Mouse (Mus musculus) liver, adult 2 months (tissue): ENCODE data around the gene Bnip3. TPM values are rescaled to one million over a fixed set of nuclear protein-coding genes. Genes with fewer than 3 reads are reported as not detected.

Experiments
- DNase-seq: peaks from one replicate; pipeline ENCODE4 v3.0.0-alpha.2; 2011; ENCODE audit warnings: low read depth, low spot score; ENCODE audit errors: extremely low read depth
- H3K27ac ChIP-seq: fragments of 200-500 bp; replicated peaks from 2 replicates; pipeline ENCODE4 v1.5.1; 2012; ENCODE audit warnings: low read depth, mild to moderate bottlenecking, control low read depth, inconsistent platforms, low read length; ENCODE audit not compliant: insufficient read depth
- H3K27me3 ChIP-seq: fragments of 200-500 bp; 2 replicates; pipeline ENCODE4 v1.6.1; 2012; ENCODE audit warnings: mild to moderate bottlenecking, moderate library complexity, low read length, inconsistent platforms; ENCODE audit not compliant: control insufficient read depth, insufficient read depth
- H3K36me3 ChIP-seq: fragments of 200-500 bp; 2 replicates; pipeline ENCODE4 v1.6.1; 2012; ENCODE audit warnings: low read length, inconsistent platforms; ENCODE audit not compliant: control insufficient read depth, insufficient read depth
- H3K4me1 ChIP-seq: fragments of 200-500 bp; 2 replicates; pipeline ENCODE4 v1.6.1; 2011; ENCODE audit warnings: low read length; ENCODE audit not compliant: control insufficient read depth, insufficient read depth
- H3K4me3 ChIP-seq: fragments of 200-500 bp; 2 replicates; pipeline ENCODE4 v1.5.1; 2011; ENCODE audit warnings: low read depth, mild to moderate bottlenecking, control low read depth, low read length, moderate library complexity; ENCODE audit not compliant: insufficient read depth
- H3K79me2 ChIP-seq: fragments of 200-500 bp; 2 replicates; pipeline ENCODE4 v1.6.1; 2012; ENCODE audit warnings: inconsistent platforms, mild to moderate bottlenecking, low read length, moderate library complexity; ENCODE audit not compliant: control insufficient read depth, insufficient read depth
- H3K9ac ChIP-seq: fragments of 200-500 bp; 2 replicates; pipeline ENCODE4 v1.6.1; 2012; ENCODE audit warnings: low read depth, mild to moderate bottlenecking, control low read depth, inconsistent platforms, low read length
- CTCF ChIP-seq: fragments of 200-500 bp; IDR thresholded peaks from 2 replicates; pipeline ENCODE4 v1.5.1; 2011; ENCODE audit warnings: low read depth, low read length, control low read depth
- POLR2A ChIP-seq: fragments of 200-500 bp; IDR thresholded peaks from 2 replicates; pipeline ENCODE4 v1.6.1; 2011; ENCODE audit warnings: low read length, control low read depth; ENCODE audit not compliant: insufficient read depth; ENCODE audit errors: extremely low read depth
- WGBS: fragments of 180-500 bp; shearing (Covaris S2); methylation state at CpG from one replicate; pipeline ENCODE4 v1.1.7; 2018; 5-methylcytosine and 5-hydroxymethylcytosine counted together
- polyA plus RNA-seq: library from polyadenylated mRNA; depleted of rRNA; stranded (reverse); fragments of >200 nt; gene quantifications from 2 replicates; pipeline ENCODE4 v1.2.3, GENCODE M21; 2012
- total RNA-seq: library from RNA; depleted of rRNA; stranded (reverse); fragments of >200 nt; gene quantifications from 2 replicates; pipeline ENCODE4 v1.2.3, GENCODE M21; 2014

Gene Bnip3
- total and polyA plus RNA-seq, 2 experiments = 62.0 to 264 TPM

DNA sequence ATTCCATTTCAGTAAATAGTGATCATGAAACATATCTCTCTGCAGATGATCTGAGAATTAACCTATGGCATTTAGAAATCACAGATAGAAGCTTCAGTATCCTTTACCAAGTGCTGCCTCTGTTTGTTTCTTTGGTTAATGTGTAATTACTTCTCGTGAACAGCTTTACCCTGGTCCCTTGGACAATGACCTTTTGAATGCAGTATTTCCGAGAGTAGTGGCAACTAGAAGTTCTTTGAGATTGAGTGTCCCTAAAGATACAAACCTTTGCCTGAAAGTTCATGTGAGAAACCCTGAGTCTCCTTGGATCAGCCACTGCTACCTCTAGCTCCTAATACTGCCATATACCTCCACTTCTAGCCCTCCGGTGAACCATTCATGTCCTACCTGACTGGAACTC is 36.4 kb downstream of the Bnip3 start:
- DNase-seq = peak; percentile 91
- Histone ChIP-seq H3K79me2 (peaks cover 7% of the 10 kb centered on the region; the same call in 1 of the 2 replicates), H3K36me3 (peaks cover 31% of the 10 kb centered on the region), H3K27me3 (no peaks in the 10 kb centered on the region), H3K27ac (peak overlapping the region; percentile 68), H3K4me3 (no peak overlapping the region), H3K4me1 (peaks cover 12% of the 10 kb centered on the region), H3K9ac (peak overlapping the region; percentile 63)
- WGBS = 26% methylated on average over 3 of the region's 3 CpGs
- TF ChIP-seq CTCF (no peak), POLR2A (no peak)

DNA sequence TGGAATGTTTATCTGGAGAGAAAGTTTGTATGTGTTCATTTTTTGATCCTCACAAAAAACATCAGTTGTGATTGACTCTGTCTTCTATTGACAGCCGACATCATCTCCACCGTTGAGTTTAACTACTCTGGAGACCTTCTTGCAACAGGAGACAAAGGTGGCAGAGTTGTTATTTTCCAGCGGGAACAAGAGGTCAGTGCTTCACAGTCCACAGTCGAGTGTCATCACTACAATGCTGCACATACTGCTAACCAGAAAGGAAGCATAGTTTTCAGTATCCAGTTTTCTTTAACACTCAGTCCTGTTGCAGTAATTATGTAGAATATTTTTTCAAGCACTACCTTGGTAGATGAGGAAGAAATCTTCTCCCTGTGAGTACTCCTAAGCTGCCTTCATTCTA is 41.0 kb downstream of the Bnip3 start:
- peaks cover 14% of the 10 kb centered on the region; the same call in 1 of the 2 replicates for H3K36me3 ChIP-seq
- peaks cover 19% of the 10 kb centered on the region for H3K79me2 ChIP-seq
- no peaks in the 10 kb centered on the region for H3K27me3 ChIP-seq
- no peak for TF ChIP-seq POLR2A
- no peak for TF ChIP-seq CTCF
- 23% methylated on average over 4 of the region's 4 CpGs for WGBS
- H3K9ac ChIP-seq = no peak overlapping the region
- H3K4me1 ChIP-seq = peaks cover 33% of the 10 kb centered on the region
- peak; percentile 85 for DNase-seq
- no peak overlapping the region for H3K4me3 ChIP-seq
- no peak overlapping the region for H3K27ac ChIP-seq

DNA sequence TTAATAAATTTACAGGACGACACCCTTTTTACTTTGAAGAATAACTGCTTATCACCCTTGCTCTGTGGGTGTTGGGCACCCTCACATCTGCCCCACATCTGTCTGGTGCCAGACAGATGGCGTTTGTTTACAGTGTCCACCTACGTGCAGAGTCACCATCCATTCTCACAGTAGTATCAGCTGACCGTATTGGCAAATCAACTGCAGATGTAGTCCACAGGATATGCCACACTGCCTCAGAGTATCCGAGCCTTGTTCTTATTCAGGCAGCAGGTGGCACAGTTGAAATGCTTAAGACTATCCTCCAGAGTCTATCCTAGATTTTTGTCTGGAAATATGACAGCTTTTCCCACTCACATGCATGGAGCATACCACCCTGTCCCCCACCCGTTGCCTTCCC is 42.0 kb downstream of the Bnip3 start:
- WGBS = 28% methylated on average over 6 of the region's 6 CpGs
- Histone ChIP-seq H3K4me1 (peaks cover 26% of the 10 kb centered on the region), H3K27me3 (no peaks in the 10 kb centered on the region), H3K27ac (peak overlapping the region; percentile 67), H3K79me2 (peaks cover 19% of the 10 kb centered on the region), H3K9ac (peak overlapping the region; percentile 15; the same call in 1 of the 2 replicates), H3K4me3 (no peak overlapping the region), H3K36me3 (peaks cover 14% of the 10 kb centered on the region; the same call in 1 of the 2 replicates)
- no peak for TF ChIP-seq POLR2A
- 0 out of 2 replicates have a peak, but pooled peaks have one; percentile 8 for TF ChIP-seq CTCF
- DNase-seq = peak; percentile 91

DNA sequence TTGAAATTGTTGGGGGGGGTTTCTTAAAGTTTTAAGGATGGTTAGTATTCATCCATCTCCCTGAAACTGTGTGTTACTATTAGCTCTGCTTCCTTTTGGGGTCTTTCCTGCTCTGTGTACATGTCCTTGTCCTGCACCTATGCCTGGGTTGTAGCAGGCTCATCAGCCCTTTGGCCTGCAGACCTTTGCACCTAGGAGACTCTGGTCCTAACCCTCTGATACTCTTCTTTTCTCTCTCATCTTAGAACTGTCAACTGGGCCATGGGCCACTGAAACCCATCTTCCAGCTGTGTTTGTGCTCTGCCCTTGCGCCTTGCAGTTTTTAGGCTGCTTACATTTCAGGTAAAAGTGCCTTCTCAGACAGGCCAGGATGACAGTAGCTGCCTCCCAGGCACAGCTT is 44.5 kb downstream of the Bnip3 start:
- TF ChIP-seq CTCF (no peak), POLR2A (no peak)
- Histone ChIP-seq H3K27ac (no peak overlapping the region), H3K36me3 (peaks cover 11% of the 10 kb centered on the region; the same call in 1 of the 2 replicates), H3K79me2 (peaks cover 19% of the 10 kb centered on the region), H3K9ac (no peak overlapping the region), H3K27me3 (no peaks in the 10 kb centered on the region), H3K4me1 (peaks cover 22% of the 10 kb centered on the region), H3K4me3 (no peak overlapping the region)
- DNase-seq = peak; percentile 66
- 76% methylated on average over 1 of the region's 1 CpGs for WGBS

DNA sequence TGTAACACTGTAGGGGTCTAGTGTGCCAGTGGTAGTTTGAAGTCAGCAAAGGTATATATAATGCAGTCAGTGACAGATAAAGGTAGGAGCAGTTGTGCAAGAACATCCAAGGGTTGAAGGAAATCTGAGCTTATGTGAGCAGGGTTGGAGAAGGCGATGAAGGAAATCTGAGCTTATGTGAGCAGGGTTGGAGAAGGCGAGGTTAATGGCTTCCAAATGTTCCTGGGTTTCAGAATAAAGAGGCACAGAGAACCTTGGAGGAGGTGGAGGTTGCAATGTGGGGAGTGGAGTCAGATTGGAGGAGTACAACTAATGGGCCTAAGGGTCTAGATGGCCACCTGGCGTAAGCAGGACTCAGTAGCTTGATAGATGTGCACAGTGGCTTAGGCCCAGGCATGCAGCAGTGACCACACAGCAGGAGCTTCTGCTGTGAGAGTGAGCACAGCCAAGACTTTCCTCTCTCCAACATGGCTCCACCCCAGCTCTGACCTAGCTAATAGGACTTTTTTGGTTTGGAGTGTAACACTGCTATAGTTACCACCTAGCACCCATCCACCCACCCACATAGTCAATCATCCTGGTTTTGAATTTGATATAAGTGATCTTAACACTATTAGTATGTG is 45.3 kb downstream of the Bnip3 start:
- WGBS = 96% methylated on average over 3 of the region's 3 CpGs
- peaks cover 6% of the 10 kb centered on the region; the same call in 1 of the 2 replicates for H3K36me3 ChIP-seq
- H3K27ac ChIP-seq = no peak overlapping the region
- H3K9ac ChIP-seq = no peak overlapping the region
- H3K79me2 ChIP-seq = peaks cover 19% of the 10 kb centered on the region
- no peaks in the 10 kb centered on the region for H3K27me3 ChIP-seq
- no peak overlapping the region for H3K4me3 ChIP-seq
- DNase-seq = no peak
- no peak for TF ChIP-seq POLR2A
- TF ChIP-seq CTCF = no peak
- peaks cover 22% of the 10 kb centered on the region for H3K4me1 ChIP-seq

DNA sequence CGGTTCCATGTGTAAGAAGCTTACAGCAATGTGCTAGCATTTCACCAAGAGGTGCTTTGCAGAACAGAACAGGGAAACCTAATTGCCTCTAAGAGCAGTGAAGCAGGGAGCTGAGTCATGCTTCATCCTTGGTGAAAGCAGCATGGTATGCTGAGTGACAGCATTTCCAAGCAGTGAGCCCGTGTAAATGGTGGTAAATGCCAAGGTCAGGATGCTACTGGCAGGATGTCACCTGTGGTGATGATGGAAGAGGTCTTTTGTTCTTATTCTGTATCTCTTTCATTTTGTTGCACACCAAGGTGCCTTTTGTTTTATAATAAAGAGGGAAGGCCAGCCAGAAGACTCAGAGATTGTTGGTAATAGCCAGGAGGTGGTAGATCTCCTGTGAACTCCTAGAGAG is 52.6 kb downstream of the Bnip3 start:
- DNase-seq = no peak
- no peaks in the 10 kb centered on the region for H3K27me3 ChIP-seq
- H3K9ac ChIP-seq = no peak overlapping the region
- WGBS = 54% methylated on average over 2 of the region's 2 CpGs
- no peak overlapping the region for H3K4me3 ChIP-seq
- peaks cover 7% of the 10 kb centered on the region for H3K36me3 ChIP-seq
- H3K27ac ChIP-seq = no peak overlapping the region
- H3K79me2 ChIP-seq = peaks cover 31% of the 10 kb centered on the region; the same call in 1 of the 2 replicates
- TF ChIP-seq CTCF = no peak
- no peak for TF ChIP-seq POLR2A
- peaks cover 16% of the 10 kb centered on the region for H3K4me1 ChIP-seq
